Mouse (Mus musculus): ENCODE measurements around the gene Galt. TPM values are rescaled to one million over a fixed set of nuclear protein-coding genes. Genes with fewer than 3 reads are reported as not detected.

The Galt gene
- 95.1 and 103 TPM in 2 replicates for polyA plus RNA-seq (2012; rRNA removed)

DNA sequence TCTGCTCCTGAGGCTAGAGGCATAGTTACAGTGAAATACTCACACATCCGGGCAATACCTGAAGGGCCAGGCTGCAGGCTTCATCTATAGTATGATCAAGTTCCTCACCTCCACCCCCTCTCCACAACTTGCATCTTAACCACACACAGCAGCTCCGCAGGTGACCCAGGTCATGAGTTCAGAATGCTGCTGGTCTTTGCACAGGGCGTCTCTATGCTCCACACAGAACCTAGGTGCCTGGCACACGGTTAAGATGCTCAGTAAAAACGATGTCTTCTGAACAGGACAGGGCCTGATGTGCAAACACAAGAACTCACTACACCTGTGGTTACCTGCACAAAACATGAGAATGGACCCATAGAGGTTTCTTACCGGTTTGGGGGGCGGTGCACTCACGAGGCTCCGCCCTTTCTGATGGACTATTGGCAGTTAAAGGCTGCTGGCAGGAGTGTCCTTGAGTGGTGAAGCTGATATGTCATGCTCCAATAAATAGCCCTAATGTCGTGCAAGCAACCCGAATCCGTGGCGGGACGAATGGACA is at the start of gene Galt:
TSS of gene Galt (plus strand) at position 432 of the 541 bp plus-strand sequence.
- Histone ChIP-seq H3K4me1 (ENCODE audit: control insufficient read depth, insufficient read depth, low read length) (peaks cover 4% of the 10 kb centered on the region; the same call in 1 of the 2 replicates), H3K4me3 (replicated peaks; ENCODE audit: extremely low read depth, low read depth, low read length) (peak within 1 kb of the TSS; percentile 91)
- no peak for DNase-seq
- no peak for TF ChIP-seq CTCF (IDR thresholded peaks at IDR 0.05; ENCODE audit: insufficient read depth, low read length)
- WGBS = 14% methylated on average over 14 of the region's 14 CpGs

DNA sequence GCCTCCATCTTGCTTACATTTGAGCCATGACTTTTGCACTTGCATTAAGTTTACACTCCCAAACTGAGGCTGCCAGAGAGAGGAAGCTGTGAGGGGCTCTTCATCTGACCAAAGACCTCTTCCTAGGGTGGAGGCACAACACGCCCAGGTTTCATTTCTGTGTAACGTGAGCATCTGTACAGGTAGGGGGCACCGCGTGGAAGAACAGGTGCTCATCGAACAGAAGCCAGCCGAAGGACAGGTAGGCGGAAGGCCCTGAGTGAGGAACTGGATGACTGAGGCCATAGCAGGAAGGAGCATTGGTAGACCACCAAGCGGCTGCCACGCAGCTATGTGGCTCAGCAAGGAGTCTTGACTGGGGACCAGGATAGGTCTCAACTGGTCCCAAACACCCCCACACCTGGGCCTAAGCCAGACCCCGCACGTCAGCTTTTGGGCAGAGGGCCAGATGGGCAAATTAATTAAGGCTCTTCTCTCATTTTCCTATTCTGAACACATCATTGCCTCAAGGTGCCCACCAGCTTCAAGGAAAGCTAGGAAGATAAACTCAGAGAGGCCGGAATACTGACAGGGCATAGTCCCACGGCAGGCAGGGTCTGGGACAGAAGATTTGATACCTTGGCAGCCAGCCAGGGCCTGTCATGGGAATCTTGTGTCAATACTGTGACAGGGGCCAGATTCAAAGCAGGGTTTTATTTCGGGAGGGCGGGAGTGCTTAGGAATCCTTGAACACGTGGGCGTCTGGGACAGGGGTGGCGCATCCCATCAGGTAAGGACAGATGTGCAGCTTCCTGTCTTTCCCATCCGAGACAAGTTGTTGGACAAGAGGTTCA is 48.9 kb upstream of the Galt start:
- H3K4me1 ChIP-seq (ENCODE audit: control insufficient read depth, insufficient read depth, low read length) = peaks cover 2% of the 10 kb centered on the region; the same call in 1 of the 2 replicates
- 63% methylated on average over 19 of the region's 19 CpGs for WGBS
- DNase-seq = no peak
- TF ChIP-seq CTCF (IDR thresholded peaks at IDR 0.05; ENCODE audit: insufficient read depth, low read length) = no peak
- TF ChIP-seq POLR2A (IDR thresholded peaks at IDR 0.05; ENCODE audit: borderline replicate concordance, extremely low read depth, low read depth, low read length) = no peak
- H3K4me3 ChIP-seq (replicated peaks; ENCODE audit: extremely low read depth, low read depth, low read length) = no peak overlapping the region

DNA sequence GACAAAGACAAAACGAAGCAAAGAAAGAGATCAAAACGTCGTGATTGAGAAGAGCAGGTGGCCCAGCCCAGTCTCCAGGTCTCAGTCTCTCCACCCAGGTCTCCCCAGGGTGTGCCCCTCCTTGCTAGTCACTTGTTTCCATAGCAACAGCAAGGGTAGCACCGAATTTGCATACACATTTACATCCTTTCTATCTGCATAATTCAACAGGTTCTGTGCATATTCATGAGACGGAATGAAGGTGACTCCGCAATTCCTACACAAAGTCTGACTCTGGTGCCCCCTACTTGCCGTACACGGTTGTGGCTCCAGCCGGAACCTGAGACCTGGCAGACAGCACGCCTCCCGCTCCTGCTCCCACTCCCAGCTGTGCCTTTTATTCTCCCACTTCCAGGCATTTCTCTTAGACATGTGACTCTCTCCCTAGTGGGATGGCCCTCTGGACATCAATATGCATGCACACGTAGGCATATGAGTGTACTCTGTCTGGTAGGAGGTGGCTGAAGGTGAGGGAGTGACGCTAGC is 48.0 kb upstream of the Galt start:
- Histone ChIP-seq H3K4me1 (ENCODE audit: control insufficient read depth, insufficient read depth, low read length) (peaks cover 5% of the 10 kb centered on the region), H3K4me3 (replicated peaks; ENCODE audit: extremely low read depth, low read depth, low read length) (no peak overlapping the region)
- 5% methylated on average over 13 of the region's 13 CpGs for WGBS
- TF ChIP-seq CTCF (IDR thresholded peaks at IDR 0.05; ENCODE audit: insufficient read depth, low read length) = peak; percentile 64
- TF ChIP-seq POLR2A (IDR thresholded peaks at IDR 0.05; ENCODE audit: borderline replicate concordance, extremely low read depth, low read depth, low read length) = no peak
- peak; percentile 59 for DNase-seq

DNA sequence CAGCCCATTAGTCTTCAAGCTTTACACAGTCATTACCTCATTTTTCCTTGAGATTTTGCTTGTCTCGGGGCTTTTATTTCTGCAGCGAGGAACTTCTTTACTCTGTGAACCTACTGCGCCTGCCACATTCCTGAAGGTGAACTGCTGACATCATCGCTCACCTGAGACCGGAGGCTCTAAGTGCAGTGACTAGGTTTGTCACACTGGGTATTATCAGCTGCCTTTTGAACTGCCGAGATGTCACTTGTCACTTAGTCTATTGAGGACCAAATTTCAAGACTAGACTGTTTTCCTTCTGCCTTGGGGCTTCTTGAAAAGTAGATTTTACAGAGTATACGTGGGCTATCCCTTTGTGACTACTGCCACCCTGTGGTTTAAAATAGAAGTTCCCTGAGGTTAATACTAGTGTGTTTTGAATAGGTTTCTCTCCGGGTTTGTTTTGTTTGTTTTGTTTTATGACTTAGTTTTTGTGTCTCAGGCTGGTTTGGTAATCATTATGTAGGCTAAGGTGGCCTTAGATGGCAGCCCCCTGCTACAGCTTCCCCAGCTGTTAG is 46.8 kb upstream of the Galt start:
- TF ChIP-seq POLR2A (IDR thresholded peaks at IDR 0.05; ENCODE audit: borderline replicate concordance, extremely low read depth, low read depth, low read length) (no peak), CTCF (IDR thresholded peaks at IDR 0.05; ENCODE audit: insufficient read depth, low read length) (peak; percentile 10; the same call in 1 of the 2 replicates)
- Histone ChIP-seq H3K4me1 (ENCODE audit: control insufficient read depth, insufficient read depth, low read length) (peaks cover 7% of the 10 kb centered on the region), H3K4me3 (replicated peaks; ENCODE audit: extremely low read depth, low read depth, low read length) (no peak overlapping the region)
- peak; percentile 31 for DNase-seq
- WGBS = 33% methylated on average over 8 of the region's 8 CpGs

DNA sequence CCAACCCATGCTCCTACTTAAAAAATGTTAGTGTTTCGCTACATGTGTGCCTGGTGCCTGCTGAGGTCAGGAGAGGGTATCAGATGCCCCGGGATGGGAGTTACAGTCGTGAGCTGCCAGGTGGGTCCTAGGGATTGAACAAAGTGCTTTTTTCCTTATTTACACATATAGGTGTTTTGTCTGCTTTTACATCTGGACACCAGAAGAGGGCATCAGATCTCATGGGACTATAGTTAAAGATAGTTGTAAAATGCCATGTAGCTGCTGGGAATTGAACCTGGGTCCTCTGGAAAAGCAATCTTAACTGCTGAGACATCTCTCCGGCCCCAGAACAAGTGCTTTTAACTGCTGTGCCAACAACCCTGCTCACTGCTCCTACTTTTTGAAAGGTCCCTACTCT is 44.8 kb upstream of the Galt start:
- 55% methylated on average over 4 of the region's 4 CpGs for WGBS
- DNase-seq = no peak
- Histone ChIP-seq H3K4me1 (ENCODE audit: control insufficient read depth, insufficient read depth, low read length) (peaks cover 7% of the 10 kb centered on the region), H3K4me3 (replicated peaks; ENCODE audit: extremely low read depth, low read depth, low read length) (no peak overlapping the region)
- TF ChIP-seq POLR2A (IDR thresholded peaks at IDR 0.05; ENCODE audit: borderline replicate concordance, extremely low read depth, low read depth, low read length) = no peak
- TF ChIP-seq CTCF (IDR thresholded peaks at IDR 0.05; ENCODE audit: insufficient read depth, low read length) = no peak

DNA sequence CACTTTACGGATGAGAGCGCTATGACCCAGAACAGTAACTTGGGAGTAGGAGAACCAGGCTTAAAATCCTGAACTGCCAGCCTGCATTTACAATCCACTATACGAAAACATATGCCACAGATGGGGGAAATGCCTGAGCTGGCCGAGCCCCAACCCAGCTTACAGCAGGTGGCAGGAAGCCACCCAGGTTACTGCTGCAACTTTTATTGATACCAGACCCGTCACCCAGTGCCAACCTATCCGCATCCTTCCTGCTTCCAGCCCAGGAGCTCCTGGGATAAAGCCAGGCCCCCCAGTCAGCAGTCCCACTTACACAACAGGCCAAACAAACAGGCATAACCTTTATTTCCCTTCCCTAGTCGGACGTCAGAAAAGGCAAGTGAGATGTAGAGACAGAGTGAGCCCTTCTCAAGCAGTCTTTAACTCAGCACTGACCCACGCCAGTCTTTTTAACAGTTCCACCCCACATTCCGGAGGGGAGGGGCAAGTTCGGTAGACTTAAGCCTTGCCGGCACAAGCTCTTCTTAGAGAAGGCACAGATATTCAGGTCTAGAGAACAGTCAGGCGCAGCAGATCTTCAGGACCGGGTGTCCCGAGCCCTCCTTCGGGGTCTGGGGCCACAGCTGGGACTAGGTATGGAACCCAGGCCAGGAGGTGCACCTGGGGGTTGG is 43.2 kb upstream of the Galt start:
- no peak overlapping the region for H3K4me3 ChIP-seq (replicated peaks; ENCODE audit: extremely low read depth, low read depth, low read length)
- peaks cover 7% of the 10 kb centered on the region for H3K4me1 ChIP-seq (ENCODE audit: control insufficient read depth, insufficient read depth, low read length)
- no peak for DNase-seq
- no peak for TF ChIP-seq CTCF (IDR thresholded peaks at IDR 0.05; ENCODE audit: insufficient read depth, low read length)
- no peak for TF ChIP-seq POLR2A (IDR thresholded peaks at IDR 0.05; ENCODE audit: borderline replicate concordance, extremely low read depth, low read depth, low read length)
- 65% methylated on average over 16 of the region's 16 CpGs for WGBS

DNA sequence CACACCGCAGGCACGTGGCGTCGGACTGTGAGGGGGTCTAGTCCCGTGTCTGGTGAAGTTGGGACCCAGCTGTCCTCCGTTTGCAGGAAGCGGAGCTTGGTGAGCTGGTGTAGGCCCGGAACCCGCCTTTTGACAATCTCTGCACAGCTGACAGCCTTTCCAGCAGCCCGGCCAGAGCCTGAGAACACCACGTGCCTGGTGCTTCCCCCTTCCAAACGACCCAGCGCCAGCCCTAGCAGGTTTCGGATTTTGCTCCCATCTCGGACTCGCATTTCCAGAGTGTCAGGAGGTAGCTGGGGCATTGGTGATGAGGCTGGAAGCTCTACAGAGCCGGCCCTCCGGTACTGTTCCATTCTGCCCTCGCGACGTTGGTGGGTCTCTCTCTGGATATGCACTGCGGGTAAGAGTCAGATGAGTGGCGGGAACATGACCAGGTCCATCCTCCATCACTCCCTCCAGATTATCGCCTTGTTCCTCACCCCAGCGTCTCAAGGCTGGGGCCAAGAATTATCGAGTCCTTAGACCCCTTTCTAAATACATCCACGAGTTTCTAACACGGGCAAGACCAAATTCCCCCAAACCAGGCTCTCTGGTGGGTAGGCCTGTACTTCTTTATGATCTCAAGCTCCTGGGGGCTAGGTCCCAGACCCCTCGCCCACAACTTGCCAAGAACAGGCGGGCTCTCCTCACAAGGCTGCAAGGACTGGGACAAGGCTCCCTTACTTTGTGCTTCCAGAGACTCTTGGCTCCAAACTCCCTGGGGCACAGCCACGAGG is 42.4 kb upstream of the Galt start:
- TF ChIP-seq POLR2A (IDR thresholded peaks at IDR 0.05; ENCODE audit: borderline replicate concordance, extremely low read depth, low read depth, low read length) (no peak), CTCF (IDR thresholded peaks at IDR 0.05; ENCODE audit: insufficient read depth, low read length) (no peak)
- WGBS = 31% methylated on average over 31 of the region's 31 CpGs
- DNase-seq = no peak
- Histone ChIP-seq H3K4me1 (ENCODE audit: control insufficient read depth, insufficient read depth, low read length) (peaks cover 7% of the 10 kb centered on the region), H3K4me3 (replicated peaks; ENCODE audit: extremely low read depth, low read depth, low read length) (peak overlapping the region; percentile 73)

DNA sequence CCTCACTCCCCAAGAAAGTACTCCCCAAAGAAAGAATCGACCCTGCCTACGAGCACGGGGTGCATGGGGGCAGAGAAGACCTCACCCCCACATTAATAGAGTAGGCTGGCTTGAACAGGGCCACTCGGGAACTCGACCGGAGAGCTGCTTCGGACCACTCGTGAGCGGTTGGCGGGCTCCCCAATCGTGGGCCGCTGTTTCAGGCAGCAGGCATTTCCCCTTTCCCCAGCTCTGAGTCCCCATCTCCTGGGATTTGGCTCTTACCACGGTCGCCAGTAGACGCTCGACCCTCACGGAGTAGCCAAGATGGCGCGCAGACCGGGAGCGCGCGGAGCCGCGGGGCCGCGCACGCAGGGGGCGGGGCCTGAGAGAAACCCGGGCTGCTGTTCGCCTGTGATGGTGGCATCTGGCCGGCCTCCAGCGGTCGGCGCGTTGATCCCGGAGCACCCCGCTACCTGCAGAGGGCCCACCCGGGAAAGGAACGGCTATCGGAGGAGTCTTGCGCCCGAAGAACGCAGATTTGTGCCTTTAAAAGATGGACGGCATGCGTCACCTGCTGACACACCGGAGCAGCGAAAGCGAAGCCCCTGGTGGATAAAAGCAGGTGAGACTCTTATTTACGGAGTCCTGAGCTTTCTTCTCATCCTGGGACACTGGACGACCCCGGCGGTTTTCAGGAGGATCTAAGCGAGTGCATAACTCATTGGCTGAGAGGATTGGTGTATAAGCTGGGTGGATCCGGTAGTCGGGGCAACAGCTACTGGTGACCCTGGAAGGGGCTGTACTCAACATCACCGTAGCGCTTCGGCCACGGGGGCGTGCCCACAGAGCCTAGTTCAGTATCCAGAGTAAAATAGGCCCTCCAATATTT is 41.6 kb upstream of the Galt start, which contains the start of gene Rpp25l:
TSS of gene Rpp25l (minus strand) at position 338 of the 871 bp plus-strand sequence.
- TF ChIP-seq CTCF (IDR thresholded peaks at IDR 0.05; ENCODE audit: insufficient read depth, low read length) (no peak), POLR2A (IDR thresholded peaks at IDR 0.05; ENCODE audit: borderline replicate concordance, extremely low read depth, low read depth, low read length) (peak; percentile 91)
- peaks cover 5% of the 10 kb centered on the region; the same call in 1 of the 2 replicates for H3K4me1 ChIP-seq (ENCODE audit: control insufficient read depth, insufficient read depth, low read length)
- under 1% methylated on average over 61 of the region's 61 CpGs for WGBS
- peak; percentile 89 for DNase-seq
- H3K4me3 ChIP-seq (replicated peaks; ENCODE audit: extremely low read depth, low read depth, low read length) = peak within 1 kb of the TSS; percentile 73
